Mouse (Mus musculus) T-cell, adult 2 months (primary cell): ENCODE measurements around the gene Adk.
"Not testable (repeated sequence)": the region's sequence is repeated elsewhere in the genome, so short reads cannot be mapped to it uniquely, and the experiment has no call there.

Experiments
- DNase-seq: peaks from one replicate; pipeline ENCODE4 v3.0.0; 2022; ENCODE audit warnings: low spot score

Adk gene

DNA sequence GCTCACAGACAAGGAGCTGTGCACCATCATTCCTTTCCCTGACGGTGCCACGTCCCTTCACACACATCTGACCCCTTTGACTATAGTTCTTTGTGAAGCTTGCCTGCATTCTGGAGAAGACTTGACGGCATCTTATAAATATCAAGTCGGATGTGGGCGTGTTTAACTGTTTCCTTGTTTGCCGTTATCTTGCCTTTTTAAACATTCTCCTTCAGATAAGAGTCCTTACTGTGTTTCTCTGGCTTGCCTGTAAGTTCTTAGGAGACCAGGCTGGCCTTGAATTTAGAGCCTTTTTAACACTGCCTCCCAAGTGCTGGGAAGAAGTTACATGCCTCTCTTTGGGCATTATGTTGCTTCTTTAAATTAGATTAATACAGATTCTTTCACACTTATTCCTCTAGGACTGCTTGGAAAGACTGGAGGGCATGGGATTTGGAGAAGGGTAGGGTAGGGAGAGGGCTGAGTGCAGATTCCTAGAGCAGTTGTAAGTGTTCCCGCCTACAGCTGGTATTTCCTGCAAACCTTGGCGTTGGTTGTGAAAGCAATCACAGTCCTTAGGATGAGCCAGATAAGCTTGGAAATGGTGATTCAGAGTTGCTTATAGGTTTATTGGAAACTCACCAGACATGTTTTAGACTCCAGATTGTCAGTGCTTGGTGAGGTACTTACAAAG is 13.3 kb downstream of the Adk start:
- DNase-seq, result no peak

GRCm38 (mm10) chr14:21069594-21069993 is 17.2 kb downstream of the Adk start:
- DNase-seq, result no peak

GRCm38 (mm10) chr14:21073981-21074380 is 21.6 kb downstream of the Adk start:
- DNase-seq, result no peak

DNA sequence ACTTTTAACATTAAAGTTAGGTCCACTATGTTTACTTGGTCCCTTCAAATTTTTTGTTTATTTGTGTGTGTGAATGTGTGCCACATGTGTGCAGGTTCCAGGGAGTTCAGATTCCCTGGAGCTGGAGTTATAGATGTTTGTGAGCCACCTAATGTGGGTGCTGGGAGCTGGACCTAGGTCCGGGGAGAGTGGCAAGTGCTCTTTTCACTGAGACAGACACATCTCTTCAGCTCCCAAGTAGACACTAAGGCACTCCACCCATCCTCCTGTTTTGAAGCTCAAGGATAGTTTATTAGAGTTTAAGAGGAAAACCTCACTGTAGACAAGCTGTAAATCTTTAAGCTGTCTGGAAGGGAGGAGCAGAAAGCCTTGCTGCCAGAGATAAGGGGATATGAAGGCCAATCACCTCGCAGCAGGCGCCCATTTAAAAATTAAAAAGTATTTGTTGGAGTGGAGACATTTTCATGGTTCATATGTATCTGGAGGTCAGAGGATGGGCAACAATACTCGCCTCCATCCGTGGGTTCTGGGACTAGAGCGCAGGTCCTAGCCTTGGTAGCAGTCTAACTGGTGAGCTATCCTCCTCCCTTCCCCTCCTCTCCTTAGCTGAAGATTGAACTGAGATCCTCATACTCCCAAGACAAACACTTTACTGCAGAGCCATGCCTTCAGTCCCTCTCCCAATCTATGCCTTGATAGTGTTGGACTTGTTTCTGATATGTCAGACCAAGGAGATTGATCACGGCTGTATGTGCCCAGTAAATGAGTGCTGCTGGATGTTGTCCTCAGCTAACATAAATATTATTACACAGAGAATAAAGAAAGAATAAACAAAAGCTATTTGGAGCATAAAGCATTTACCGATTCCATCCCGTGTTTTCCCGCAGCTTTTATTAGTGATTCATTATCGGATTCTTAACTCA is 22.3 kb downstream of the Adk start:
- no peak for DNase-seq

- DNase-seq, result peak; percentile 79
These were observed 23.6 kb downstream of the Adk start for GRCm38 (mm10) chr14:21075751-21076500.

DNA sequence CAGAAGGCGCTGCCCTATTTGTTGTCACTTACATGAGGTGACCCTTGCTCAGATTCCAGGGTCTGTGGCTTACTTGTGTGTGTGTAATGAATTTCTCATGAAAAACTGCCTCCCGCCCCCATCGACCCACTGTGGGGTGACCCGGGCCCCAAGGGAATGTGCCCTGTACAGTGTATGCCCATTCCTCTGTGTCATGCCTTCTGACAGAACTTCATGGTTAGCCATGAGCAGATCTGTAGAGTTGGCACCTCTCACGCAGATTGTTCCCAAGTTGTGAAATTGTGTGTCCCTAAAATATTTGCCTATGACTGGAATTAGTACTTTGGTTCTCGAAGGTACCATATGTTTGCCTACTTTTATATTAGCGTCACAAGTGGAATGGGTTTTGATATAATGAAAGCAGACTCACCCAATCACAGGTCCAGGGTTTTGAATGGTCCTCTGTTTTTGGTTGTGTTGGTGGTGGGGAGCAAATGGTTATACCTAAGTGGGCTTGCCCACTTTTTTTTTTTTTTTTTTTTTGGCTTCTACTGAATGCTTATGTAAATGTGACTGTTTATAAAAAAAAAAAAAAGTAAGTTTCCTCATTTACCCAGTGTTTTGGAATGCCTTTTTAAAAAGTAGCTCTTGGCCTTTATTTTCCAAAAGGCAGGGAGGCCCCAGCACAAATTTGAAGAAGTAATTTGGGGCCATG is 24.3 kb downstream of the Adk start:
- no peak for DNase-seq

DNA sequence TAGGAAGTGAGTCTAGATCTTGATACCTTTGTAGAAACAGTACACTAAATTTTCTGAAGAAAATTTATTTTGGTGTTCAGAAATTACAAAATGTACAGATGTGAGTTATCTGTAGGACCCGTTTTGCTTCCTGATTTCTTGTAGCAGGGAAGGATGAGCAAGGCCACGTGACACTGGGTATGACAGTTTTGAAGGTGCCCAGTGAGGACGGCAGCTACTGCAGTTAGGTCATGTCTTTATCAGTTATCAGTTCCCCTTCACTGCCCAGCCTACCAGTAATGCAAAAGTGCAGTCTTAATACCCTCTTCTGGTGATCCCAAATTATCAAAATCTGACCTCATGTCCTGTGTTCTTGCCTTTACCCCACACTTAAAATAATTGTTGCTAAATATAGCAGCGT is 25.6 kb downstream of the Adk start:
- DNase-seq, result no peak

DNA sequence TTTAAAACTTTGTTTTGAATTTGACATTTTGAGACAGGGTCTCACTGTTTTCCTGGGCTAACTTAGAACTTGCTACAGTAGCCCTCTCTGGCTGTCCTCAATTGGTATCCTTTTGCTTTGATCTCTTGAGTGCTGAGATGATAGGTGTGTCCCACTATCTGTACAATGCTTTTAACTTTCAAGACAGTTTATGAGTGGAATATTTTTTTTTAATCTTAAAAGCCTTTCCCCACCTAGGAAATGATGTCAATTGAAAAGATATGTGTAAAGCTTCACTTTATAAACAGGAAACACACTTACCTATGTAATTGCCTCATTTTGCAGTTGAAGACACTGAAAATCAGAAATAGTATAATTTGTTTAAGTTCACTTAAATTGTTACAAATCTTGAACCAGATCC is 26.1 kb downstream of the Adk start:
- DNase-seq, result peak; percentile 15

DNA sequence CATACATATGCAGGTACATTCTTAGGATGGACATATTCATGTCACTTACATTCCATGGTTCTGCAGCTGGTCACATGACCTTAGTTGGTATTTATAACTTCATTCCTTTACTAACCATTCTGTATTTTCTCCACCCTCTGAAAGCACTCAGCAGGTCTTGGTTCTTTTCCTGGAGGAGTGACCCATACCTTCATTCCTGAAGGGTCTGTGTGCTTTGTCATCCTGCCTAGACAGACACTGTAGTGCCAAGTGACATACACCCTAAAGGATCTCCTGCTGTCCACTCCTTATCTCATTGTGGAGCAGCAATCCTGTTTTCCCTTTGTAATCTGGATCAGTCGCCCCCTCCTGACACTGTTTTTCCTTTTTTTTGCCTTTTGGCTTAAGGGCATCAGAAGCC is 30.4 kb downstream of the Adk start:
- no peak for DNase-seq

GRCm38 (mm10) chr14:21085666-21086065 is 33.3 kb downstream of the Adk start:
- no peak for DNase-seq

DNA sequence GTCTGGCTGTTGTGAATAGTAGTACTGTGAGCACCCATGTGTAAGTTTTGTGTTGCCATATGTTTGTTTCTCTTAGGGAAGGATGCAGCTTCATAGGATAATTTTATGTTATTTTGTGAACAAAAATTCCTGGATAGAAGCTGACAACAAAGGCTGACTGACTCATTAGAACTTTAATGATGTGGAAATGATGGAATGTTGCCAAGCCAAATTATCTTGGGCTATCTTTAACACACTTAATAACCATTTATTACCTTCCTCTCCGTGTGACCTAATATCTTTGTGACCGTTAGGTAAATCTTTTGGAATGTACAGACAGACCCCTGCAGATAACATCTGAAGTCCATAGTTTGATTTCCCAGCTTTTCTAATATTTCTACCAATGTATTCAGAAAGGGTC is 33.7 kb downstream of the Adk start:
- DNase-seq, result no peak

GRCm38 (mm10) chr14:21086827-21087351 is 34.5 kb downstream of the Adk start:
- no peak for DNase-seq

DNA sequence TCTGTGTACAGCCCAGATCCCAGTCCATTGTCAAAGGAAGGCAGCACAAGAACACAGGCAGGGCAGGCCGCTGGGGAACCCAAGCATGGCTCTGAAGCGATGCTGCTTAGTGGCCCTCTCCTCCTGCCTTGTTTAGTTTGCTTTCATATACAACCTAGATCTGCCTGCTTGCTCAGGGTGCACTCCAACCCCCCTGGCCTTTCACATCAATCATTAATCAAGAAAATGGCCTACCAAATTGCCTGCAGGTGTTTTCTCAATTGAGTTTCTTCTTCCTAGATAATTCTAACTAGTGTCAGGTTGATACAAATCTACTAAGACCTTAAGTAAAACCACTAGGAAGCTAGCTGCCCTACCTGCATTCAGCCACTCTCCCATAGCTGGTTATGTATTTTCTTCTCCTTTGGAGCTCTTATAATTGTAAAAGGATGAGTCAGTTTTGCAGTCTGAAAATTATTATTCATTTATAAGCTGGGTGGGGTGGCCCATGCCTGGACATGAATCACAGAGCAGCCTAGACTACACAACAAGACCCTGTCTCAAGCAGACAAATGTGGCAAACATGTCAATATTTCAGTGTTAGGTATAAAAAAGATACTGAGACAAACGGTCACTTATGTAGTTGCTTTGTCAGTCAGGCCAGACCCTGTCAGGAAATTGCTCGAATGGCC is 35.2 kb downstream of the Adk start:
- no peak for DNase-seq

- DNase-seq, result no peak
These were observed 36.4 kb downstream of the Adk start for GRCm38 (mm10) chr14:21088731-21089130.

GRCm38 (mm10) chr14:21090400-21090799 is 38.0 kb downstream of the Adk start:
- DNase-seq, result no peak

GRCm38 (mm10) chr14:21090930-21091486 is 38.6 kb downstream of the Adk start:
- no peak for DNase-seq

DNA sequence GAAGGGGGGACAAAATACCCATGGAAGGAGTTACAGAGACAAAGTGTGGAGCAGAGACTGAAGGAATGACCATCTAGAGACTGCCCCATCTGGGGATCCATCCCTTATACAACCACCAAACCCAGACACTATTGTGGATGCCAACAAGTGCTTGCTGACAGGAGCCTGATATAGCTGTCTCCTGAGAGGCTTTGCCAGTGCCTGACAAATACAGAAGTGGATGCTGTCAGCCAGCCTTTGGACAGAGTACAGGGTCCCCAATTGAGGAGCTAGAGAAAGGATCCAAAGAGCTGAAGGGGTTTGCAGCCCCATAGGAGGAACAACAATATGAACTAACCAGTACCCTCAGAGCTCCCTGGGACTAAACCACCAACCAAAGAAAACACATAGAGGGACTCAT is 41.8 kb downstream of the Adk start:
- not testable (repeated sequence) for DNase-seq

GRCm38 (mm10) chr14:21096279-21096678 is 43.9 kb downstream of the Adk start:
- no peak for DNase-seq

GRCm38 (mm10) chr14:21096689-21097088 is 44.3 kb downstream of the Adk start:
- DNase-seq, result no peak

DNA sequence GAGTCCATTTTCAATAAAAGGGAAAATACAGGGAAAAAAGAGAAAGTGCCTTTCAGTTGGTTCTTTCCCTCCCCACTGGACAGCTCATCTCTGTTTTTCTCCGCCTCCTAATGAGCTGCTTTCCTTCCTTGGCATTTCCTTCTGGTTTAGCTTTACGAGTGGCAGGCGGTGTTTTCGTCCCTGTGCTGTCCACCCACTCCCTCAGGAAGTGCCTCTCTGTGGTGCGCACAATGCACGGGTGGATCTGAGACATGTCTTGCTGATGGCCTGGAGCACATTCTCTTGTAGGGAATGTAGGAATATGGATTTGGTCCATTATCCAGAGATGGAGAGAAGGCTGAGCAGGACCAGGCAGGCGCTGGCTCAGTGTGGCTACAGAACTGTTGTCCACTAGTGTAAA is 47.0 kb downstream of the Adk start:
- DNase-seq, result no peak

- DNase-seq, result no peak
These were observed 48.5 kb downstream of the Adk start for GRCm38 (mm10) chr14:21100876-21101275.
